Mouse (Mus musculus) adrenal gland, adult 2 months (tissue): ENCODE data around the gene Zfp974. TPM values are rescaled to one million over a fixed set of nuclear protein-coding genes. Genes with fewer than 3 reads are reported as not detected.
"Not testable (repeated sequence)": the region's sequence is repeated elsewhere in the genome, so short reads cannot be mapped to it uniquely, and the experiment has no call there.

Source experiments
- DNase-seq: peaks from one replicate; pipeline ENCODE4 v3.0.0; 2021
- long read RNA-seq: library from polyadenylated mRNA; stranded (forward); transcript quantifications from one replicate; pipeline ENCODE4 v2.0.0, GENCODE M21; 2021
- polyA plus RNA-seq: library from polyadenylated mRNA; depleted of rRNA; stranded (reverse); fragments of >200 nt; gene quantifications from 2 replicates; pipeline ENCODE4 v1.2.3, GENCODE M21; 2012; rRNA removed
- total RNA-seq, 2 experiments: library from RNA; stranded (reverse); gene quantifications; 2 replicates each; pipeline ENCODE4 v1.2.3; 2021

Zfp974 gene
- total RNA-seq = 10 to 100 TPM; 10.9 to 11.4 TPM
- 0.39 and 0.67 TPM in 2 replicates for polyA plus RNA-seq
- long read RNA-seq, partial matches to known transcripts = 0 of 2 reads
- long read RNA-seq, other reads (novel, unspliced or antisense) = 1 of 2 reads

DNA sequence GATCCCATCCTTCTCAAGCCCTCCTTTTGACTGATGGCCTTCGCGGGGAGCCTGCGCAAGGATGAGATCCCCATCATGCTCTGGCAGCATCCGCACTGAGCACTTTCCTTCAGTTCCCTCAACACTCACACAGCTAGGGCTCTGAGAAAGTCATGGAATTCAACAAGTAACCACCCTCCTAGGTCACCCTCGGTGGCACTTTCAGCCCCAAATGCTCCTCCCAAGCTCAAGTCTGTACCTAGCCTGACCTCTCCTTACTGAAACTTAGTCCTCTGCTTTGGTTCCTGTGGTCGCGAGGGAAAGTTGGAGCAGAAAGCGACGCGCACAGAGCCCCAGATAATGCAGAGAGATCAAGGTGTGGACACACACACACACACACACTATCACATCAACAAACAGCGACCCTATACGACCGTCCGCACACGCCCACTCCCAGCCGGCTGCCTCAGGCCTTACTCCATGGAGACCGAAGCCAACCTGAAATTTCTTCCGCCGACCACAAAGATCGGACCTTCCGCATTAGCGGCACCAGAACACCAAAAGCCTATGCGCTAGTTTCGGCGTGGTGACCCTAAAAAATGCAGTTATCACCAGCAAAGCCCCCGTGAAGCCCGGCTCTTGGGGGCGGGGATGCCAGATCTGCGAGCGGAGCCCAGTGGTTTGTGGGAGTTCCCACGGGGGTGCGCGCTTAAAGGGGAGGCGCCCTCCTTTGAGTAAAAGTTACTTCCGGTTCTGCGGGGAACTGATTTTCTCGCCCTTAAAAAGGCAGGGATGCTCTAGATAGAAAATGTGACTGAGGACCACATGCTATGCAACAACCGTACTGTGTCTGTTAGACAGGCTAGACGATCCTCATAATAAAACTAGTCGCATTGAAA lies at the start of gene Zfp974:
Zfp974 (minus strand) TSS at position 643 of the 878 bp plus-strand sequence.
- DNase-seq = peak; percentile 78

DNA sequence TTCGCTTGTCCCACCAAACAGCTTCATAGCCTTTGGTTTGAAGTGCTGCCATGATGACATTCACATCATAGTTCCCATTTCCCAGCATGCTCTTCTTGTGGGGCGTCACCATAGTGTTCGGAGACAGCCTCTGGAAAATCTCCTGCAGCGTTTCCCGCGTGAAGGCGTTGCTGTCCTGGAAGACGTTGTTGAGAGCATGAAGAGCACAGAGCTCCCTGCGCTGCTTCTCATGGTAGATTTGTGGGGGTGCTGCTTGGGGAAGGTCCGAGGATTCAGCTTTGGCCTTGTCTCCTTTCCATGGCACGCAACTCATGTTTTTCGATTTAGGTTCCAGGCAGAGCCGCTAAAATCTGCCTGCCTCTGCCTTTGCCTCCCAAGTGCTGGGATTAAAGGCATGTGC lies 20.2 kb upstream of the Zfp974 start:
- not testable (repeated sequence) for DNase-seq

DNA sequence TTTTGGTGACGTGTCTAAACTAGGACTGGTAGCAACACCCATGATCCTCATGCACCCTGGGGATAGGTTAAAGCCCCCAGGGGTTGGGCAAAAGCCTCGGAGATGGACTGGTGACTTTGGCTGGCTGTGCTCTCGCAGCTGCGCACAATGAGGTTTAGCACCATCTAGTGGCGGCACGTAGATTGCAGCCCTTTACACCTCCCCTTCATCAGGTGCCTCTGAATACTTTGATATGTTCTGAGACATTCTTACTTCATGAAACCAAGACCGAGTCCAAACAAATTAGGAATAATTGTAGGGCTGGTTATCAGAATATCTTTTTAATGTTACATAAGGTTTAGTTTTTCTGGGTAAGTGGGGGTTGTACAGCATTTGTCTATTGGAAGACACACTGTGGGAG lies 12.6 kb upstream of the Zfp974 start:
- DNase-seq = peak; percentile 10

DNA sequence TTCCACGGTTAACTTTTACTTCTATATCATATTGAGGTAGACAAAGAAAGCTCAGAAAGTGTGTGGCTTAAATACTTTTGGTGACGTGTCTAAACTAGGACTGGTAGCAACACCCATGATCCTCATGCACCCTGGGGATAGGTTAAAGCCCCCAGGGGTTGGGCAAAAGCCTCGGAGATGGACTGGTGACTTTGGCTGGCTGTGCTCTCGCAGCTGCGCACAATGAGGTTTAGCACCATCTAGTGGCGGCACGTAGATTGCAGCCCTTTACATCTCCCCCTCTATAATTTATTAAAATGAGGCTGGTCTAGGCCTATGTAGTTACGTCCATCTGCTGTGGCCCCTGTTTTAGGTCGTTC lies 4.5 kb upstream of the Zfp974 start:
- not testable (repeated sequence) for DNase-seq

DNA sequence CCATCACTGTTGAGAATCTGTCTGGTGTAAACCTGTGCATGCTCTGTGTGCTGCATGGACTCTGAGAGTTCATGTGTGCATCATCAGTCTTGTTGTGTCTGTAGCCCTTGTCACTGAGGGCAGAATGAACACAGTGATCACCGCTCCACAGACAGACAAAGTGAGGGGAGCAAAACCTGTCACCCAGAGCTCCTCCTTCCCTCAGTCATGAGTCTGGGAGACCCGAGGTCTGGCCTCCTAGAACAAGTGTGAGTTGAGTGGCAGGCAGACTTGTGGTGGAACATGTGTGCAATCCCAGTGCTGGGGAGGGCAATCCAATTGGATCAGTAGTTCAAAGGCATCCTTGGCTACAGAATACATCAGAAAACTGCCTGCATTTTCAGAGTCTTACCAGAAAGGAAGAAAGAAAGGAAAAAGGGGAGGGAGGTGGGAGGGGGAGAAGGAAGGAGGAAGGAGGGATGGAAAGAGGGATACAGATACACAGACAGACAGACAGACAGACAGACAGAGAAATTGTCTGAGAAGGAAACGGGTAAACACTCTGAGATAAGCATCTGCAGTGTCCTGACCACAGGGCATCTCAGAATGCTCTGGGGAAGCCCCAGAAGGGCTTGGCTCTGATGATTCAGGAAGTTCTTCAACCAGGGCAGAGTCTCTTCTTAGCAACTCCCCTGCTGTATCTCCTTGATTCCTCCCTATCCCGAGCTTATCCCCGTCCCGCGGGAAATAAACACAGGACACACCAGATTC lies 4.0 kb upstream of the Zfp974 start:
- DNase-seq = no peak

DNA sequence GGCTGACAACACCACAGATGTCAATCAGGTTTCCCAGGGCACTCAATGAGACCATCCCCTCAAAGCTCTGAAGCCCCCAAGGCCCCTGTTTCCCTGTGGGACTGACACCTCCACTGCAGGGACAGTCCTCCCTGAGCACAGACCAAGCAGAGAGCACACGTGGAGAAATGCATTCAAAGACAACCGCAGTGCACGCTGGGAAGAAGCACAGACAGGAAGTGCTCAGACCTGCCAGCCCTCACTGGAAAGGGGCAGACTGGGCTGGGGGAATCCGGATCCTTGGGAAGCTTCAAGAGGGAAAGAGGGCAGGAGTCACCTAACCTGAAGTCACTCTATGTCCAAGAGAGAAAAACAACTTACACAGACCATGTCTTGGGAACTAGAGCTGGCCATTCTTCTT lies 2.2 kb downstream of the Zfp974 start:
- DNase-seq = not testable (repeated sequence)

DNA sequence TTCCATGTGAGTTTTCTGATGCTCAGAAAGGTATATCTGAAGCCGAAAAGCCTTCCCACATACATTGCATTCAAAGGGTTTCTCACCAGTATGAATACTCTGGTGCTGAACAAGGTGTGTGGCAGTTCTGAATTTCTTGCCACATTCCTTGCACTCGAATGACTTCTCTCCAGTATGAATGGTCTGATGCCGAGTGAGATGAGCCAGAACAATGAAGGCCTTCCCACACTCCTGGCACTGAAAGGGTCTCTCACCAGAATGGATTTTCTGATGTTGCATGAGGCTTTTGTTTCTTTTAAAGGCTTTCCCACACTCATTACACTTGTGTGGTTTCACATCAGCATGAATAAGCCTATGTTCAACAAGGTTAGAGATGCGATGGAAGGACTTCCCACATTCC lies 18.3 kb downstream of the Zfp974 start:
- DNase-seq = not testable (repeated sequence)

DNA sequence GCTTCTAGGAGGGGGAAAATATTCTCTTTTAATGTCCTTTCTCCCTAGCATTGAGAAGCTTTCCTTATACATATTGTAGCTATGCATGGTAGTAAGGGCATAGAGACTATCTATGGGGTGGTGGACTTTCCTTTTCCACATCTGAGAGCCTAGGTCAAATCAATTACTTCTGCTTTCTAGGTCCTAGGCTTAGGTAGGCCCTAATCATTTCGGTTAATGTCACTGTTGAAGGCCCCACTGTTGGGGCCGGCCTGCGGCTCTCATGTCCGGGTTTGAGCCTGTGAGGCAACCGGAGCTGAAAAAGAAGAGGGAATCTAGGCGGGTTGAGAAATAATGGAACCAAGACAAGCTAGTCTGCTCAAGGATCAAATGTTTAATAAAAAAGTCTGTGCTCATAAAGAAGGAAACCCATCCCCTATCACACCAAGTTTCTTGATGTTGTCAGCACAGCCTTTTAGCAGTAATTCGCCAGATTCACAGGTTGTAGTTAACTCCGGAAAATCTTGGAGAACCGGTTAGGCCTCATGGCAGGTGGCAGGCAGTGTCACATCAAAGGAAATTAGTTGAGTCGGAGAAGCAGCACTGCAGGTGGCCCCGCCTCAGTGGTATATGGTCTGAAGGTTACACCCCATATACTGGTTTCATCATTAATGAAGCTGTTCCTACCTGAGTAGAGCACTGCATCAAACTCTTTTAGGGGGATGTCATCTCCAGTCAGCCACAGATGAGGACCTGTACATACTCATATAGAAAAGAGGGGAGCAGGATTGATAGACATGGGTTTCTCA lies 24.0 kb downstream of the Zfp974 start:
- DNase-seq = no peak

DNA sequence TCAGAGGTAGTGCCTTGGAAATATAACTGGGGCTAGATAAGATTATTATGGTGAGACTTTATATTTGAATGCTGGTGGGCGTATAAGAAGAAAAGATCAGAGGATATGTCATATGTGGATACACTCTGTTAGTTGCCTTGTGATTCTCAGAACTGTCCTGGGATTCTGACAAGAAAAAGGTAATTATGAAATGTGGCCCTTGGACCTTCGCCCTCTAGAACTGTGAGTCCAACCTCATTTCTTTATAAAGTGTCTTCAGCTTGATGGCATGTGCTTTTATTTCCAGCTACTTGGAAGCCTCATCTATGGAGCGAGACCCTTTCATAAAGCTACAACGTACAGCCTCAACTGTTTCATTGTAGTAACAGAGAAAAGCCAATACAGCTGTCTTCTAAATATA lies 28.7 kb downstream of the Zfp974 start:
- DNase-seq = no peak

DNA sequence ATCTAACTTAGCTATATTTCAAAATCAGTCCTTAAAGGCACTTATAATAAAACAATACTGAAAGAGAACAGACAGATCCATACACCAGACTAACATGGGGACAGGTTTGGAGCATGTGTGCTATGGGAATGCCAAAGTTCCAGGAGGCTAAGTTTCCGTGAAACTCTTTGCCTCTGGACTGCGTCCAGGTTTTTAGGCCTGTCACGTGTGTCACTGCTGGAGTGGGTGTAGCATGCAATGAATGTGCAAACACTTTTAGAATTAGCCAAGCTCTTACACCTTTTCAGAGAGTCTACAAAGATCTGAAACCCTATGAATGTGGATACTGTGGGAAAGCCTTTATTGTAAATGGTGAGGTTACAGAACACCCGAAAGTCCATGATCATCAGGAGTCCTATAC lies 47.5 kb downstream of the Zfp974 start:
- DNase-seq = no peak

DNA sequence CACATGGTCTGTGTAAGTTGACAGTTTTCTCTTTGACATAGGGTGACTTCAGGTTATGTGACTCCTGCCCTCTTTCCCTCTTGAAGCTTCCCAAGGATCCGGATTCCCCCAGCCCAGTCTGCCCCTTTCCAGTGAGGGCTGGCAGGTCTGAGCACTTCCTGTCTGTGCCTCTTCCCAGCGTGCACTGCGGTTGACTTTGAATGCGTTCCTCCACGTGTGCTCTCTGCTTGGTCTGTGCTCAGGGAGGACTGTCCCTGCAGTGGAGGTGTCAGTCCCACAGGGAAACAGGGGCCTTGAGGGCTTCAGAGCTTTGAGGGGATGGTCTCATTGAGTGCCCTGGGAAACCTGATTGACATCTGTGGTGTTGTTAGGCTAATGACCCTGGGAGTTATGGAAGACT lies 66.7 kb downstream of the Zfp974 start:
- DNase-seq = not testable (repeated sequence)

DNA sequence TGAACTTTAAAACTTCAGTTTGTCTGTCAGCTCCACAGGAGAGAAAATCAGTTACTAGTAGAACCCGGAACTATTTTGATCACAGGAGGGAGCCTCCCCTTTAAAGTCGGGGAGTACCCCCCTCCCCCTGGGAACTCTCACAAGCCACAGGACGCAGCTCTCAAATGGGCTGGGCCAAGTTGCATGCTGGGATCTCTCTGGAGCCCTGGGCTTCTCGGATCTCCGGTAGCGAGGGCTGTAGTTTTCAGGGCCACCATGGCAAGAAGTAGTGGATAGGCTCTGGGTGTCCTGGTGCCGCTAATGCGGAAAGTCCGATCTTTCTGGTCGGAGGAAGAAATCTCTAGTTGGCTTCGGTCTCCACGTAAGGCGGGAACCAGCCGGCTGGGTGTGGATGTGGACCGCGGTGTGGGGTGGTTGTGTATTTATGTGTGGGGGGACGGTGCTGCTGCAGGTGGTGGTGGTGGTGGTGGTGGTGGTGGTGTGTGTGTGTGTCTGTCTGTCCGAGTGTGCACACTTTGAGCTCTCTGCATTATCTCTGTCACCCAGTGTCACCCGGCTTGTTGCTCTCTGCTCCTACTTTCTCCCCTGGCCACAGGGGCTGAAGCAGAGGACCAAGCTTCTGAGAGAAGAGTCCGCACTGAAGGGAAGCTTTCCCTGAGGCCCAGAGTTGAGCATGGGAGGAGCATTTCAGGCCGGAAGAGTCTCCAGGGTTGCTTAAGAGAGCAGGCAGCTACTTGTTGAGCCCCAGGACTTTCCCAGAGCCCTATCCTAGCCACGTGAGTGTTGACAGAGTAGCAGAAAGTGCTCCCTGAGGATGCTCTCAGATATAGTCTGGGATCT lies 68.6 kb downstream of the Zfp974 start:
- DNase-seq = peak; percentile 90

DNA sequence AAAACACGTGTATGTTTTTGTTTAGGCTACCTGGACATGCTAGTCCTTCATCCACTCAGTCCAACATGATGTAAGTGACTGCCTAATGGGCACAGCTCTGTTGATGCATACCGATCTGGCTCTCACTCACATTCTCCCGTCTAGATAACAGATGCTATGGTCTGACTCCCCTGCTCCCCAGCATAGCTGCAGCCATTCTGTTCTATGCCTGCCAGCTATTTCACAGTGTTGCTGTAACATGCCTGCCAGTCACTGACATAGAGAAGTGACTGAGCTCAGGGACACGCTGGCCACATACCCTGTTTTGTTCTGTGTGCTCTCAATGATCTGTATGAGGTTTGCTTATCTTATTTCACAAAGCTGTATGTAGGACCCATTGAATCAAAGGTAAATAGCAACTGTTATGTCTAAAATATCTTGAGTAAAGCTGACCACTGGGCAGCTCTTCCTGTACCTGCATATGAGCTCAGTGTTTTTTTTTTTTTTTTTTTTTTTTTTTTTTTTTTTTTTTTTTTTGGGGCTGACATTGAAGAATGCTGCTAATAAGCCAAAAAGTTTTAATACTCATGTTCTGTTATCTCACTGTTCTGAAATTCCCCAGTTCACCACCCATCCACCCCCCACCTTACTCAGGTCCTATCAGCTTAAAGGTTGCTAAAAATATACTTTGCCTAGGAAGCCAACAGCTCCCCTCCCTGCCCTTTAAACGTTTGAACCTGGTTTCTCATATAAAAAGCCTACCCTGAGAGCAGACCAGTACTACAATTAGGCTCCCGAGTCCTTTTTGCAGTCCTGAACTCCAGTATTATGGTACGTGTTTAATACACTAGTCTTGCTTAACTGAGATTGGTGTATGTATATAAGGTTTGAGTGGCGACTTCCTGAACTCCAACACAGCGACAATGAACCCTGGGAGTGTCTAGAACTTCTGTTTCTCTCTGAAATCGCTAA lies 69.7 kb downstream of the Zfp974 start:
- peak; percentile 16 for DNase-seq

Other genes starting within 250 kb of the Zfp974 start
- gene Zfp607b, start 240.1 kb downstream of the Zfp974 start, total RNA-seq = 1 to 10 TPM in 1 of 2 experiments, under 1 TPM in 1; 0.81 to 1.7 TPM
- 0.10 and 0.31 TPM in 2 replicates for gene Zfp607b, start 240.1 kb downstream of the Zfp974 start, polyA plus RNA-seq
- 10 to 100 TPM; 12.7 to 14.1 TPM for gene Zfp60, start 198.1 kb downstream of the Zfp974 start, total RNA-seq
- gene Zfp60, start 198.1 kb downstream of the Zfp974 start, polyA plus RNA-seq = 0.40 and 0.85 TPM in 2 replicates
- gene Zfp626, start 122.3 kb downstream of the Zfp974 start, total RNA-seq = 1 to 10 TPM; 5.4 to 7.6 TPM
- gene Zfp626, start 122.3 kb downstream of the Zfp974 start, polyA plus RNA-seq = 0.11 and 0.15 TPM in 2 replicates
- gene Zfp59, start 90.9 kb downstream of the Zfp974 start, total RNA-seq = 1 to 10 TPM; 3.1 to 3.8 TPM
- gene Zfp59, start 90.9 kb downstream of the Zfp974 start, polyA plus RNA-seq = 0.15 and 0.22 TPM in 2 replicates
- 1 to 10 TPM; 4.1 to 4.2 TPM for gene Zfp607a, start 71.9 kb downstream of the Zfp974 start, total RNA-seq
- 0.12 and 0.22 TPM in 2 replicates for gene Zfp607a, start 71.9 kb downstream of the Zfp974 start, polyA plus RNA-seq
- gene Zfp780b, start 49.7 kb upstream of the Zfp974 start, total RNA-seq = 1 to 10 TPM; 9.4 to 9.5 TPM
- 0.36 and 0.55 TPM in 2 replicates for gene Zfp780b, start 49.7 kb upstream of the Zfp974 start, polyA plus RNA-seq
- 1 to 10 TPM; 1.7 to 2.7 TPM for gene Zfp850, start 84.7 kb upstream of the Zfp974 start, total RNA-seq
- gene Zfp850, start 84.7 kb upstream of the Zfp974 start, polyA plus RNA-seq = 0.15 and 0.22 TPM in 2 replicates
- gene Psmc4, start 120.6 kb upstream of the Zfp974 start, total RNA-seq = 100 to 1,000 TPM; 174 to 178 TPM
- gene Psmc4, start 120.6 kb upstream of the Zfp974 start, polyA plus RNA-seq = 89.5 and 89.9 TPM in 2 replicates
- not detected for gene Fcgbp, start 141.8 kb upstream of the Zfp974 start, total RNA-seq
- gene Fcgbp, start 141.8 kb upstream of the Zfp974 start, polyA plus RNA-seq = 0.04 and 0.07 TPM in 2 replicates
- not detected for gene 9530053A07Rik, start 200.0 kb upstream of the Zfp974 start, total RNA-seq
- gene 9530053A07Rik, start 200.0 kb upstream of the Zfp974 start, polyA plus RNA-seq = 0.01 TPM in 1 of 2 replicates, not detected in the other
- gene Fbl, start 240.2 kb upstream of the Zfp974 start, total RNA-seq = 100 to 1,000 TPM in 1 of 2 experiments, 10 to 100 TPM in 1; 99.5 to 104 TPM
- 27.2 and 34.7 TPM in 2 replicates for gene Fbl, start 240.2 kb upstream of the Zfp974 start, polyA plus RNA-seq